Mouse (Mus musculus) layer of hippocampus, adult 18-20 months (tissue): ENCODE measurements around the gene Unkl. TPM values are rescaled to one million over a fixed set of nuclear protein-coding genes. Genes with fewer than 3 reads are reported as not detected.
A peak's percentile ranks its signal among the peaks of the same experiment; 100 is the strongest.

ENCODE experiments used
- DNase-seq, 2 experiments: peaks; one replicate each; pipeline ENCODE4 v3.0.0; 2022; ENCODE audit warnings: low spot score in 2 of 2
- microRNA-seq, 2 experiments: library from miRNA; unstranded; fragments of <30 nt; microRNA quantifications; one replicate each; pipeline ENCODE4 v1.2.0; 2021
- total RNA-seq, 2 experiments: library from RNA; stranded (reverse); gene quantifications; 2 replicates each; pipeline ENCODE4 v1.2.3; 2021

The Unkl gene
- total RNA-seq, 2 experiments from 2014 or later: 41.7 to 43.6 TPM

- peak in 1 of 2 experiments; percentile 58 for DNase-seq
Measured at GRCm38 (mm10) chr17:25253760-25254159, 65.6 kb downstream of the Unkl start.

- DNase-seq: no peak
Measured at GRCm38 (mm10) chr17:25255110-25255509, 66.9 kb downstream of the Unkl start.

DNA sequence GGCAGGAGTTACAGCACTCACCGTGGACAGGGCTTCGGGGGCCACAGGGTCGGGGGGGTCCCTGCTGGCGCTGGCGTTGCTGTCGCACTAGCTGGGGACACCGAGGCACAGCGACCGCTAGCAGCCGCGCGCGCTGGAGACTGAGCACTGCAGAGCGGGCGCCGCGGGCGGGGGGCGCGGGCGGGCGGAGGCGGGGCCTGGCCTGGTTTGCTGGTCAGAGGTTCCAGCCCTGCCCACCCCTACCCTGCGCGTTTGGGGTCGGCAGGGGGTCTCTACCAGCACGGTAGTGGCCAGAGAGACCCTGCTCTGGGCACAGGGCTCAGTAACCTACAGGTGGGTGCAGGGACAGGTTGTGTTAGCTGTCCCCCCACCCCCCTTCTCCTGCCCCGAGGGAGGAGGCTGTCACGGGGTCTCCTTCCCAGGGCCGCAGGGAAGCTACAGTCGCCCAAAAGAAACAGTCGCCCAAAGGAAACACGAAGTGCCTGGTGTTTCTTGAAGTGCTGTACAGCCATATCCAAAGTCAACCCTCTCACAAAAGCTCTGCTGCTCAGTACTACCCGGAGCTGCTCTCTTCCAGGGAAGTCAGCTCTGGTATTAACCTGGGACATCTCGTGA is 68.0 kb downstream of the Unkl start, which contains the start of gene Baiap3:
Gene Baiap3, minus strand, starts transcription at position 225 of the 615 bp plus-strand sequence.
- DNase-seq: no peak

- no peak for DNase-seq
Measured at GRCm38 (mm10) chr17:25257804-25258261, 69.6 kb downstream of the Unkl start.

DNA sequence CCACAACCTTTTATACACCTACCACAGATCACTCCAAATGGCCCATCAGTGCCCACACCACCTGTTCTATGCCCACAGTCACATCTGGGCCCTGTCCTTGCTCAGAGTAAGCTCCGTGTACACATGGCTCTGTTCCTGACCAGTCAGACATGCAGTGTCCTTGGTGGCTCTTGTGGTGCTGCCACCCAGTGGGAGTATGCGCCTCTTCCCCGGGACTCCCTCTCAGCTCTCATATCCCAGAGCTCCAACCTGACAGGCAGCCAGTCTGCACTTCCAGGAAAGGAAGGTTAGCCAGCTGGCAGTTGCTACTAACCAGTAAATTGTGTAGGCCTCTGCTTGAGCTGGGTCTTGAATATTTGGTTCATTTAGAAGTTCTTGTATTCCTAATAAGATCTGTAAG is 76.3 kb downstream of the Unkl start:
- peak; percentile 37 to 57 for DNase-seq

DNA sequence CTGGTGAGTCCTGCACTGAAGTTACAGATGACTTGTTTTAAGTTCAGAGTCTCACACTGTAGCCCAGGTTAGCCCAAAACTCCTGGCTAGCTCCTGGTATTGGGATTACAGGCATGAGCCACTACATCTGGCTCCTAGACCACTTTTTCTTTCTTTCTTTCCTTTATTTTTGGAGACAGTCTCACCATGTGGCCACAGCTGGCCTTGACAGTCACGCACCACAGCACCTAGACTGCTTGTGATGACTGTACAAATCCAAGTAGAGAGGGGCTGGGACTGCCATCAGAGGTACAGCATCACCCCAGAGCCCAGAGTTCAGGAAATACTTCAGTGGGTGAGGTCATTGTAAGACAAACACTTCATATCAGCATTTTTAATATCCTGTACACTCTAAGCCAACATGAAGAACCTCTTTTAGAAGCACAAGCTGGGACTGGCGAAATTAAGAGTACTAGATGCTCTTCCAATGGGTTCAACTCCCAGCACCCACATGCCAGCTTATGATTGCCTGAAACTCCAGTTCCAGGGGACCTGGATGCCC is 82.7 kb downstream of the Unkl start:
- DNase-seq: no peak

DNA sequence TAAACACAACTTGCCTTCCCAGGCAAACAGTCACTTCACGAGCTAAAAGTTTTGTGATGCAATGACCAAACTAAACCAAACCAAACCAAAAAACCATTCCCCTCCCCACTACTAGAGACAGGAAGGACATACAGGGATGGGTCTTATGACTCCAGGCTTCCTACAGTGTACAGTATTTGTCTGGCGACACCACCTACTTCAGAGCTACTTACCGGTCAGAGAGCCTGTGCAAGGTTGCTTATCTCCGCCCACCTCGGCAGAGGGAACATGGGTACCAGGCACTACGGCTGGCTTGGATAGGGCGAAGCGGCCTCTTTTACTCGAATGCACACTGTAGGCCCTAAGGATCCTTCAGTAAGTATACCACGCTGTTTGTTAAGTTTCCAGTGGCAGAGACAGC is 84.1 kb downstream of the Unkl start:
- no peak for DNase-seq

GRCm38 (mm10) chr17:25272951-25273705 is 84.9 kb downstream of the Unkl start:
- DNase-seq: peak; percentile 89 to 95

GRCm38 (mm10) chr17:25273706-25274501 is 85.7 kb downstream of the Unkl start:
- peak; percentile 93 to 98 for DNase-seq

DNA sequence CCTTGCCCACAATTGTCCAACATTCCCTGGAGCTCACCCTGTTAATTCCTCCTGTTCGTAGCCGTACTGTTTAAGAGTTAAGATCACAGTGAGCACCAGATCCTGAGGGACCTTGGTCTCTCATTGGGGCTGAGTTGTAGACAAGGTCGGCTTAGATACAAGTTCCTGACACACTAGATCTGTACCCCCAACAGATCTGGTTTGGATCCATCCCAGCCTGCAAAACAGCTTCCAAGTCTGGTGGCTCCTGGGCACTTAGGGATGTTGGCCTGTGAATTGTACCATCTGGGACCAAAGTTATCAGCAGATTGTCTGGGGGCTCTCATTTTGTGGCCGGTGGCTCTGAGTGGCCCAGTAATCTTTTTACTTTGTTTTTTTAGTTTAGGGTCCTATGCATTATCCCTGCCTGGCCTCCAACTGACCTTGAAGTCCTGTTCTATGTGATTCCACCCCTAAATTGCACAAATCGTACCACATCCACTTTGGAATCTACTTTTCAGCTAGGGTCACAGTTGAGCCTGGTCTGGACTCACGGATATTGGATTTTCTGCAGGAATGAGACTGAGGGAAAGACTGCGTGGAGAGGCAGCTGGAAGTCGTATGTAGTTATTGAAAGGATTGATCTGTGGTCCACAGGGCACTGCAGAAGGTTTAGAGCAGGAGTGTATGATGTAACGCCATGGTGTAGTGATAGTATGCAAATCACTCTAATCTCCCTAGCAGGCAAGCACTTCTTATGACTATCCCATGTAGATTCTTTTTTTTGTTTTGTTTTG is 86.6 kb downstream of the Unkl start, which contains the start of gene Ube2i:
Gene Ube2i, minus strand, starts transcription at position 52 of the 776 bp plus-strand sequence.
- DNase-seq: no peak

DNA sequence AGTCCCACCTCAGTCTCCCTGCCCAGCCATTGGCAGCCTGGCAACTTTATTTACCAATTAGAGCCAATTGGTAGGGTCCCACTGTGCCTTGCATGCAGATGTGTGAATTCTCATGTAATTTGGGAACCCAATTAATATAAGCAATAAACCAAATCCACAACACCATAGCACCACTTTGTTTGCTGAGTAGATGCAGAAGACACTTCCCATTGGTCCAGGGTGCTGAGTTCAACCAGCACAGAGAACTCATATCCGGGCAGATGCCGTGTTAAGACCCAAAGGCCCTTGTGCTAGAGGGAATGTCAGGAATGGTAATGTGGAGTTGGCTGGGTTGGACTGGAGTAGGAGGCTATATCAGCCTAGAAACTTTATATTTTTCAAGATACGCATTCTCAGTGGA is 87.6 kb downstream of the Unkl start:
- DNase-seq: no peak

- DNase-seq: peak in 1 of 2 experiments; percentile 16
Measured at GRCm38 (mm10) chr17:25282133-25282532, 93.9 kb downstream of the Unkl start.

Small RNAs within 50 kb of the gene (microRNA-seq; reads per million reads assigned to microRNA genes)
- gene Mir3547: 18.0 to 23.0 reads per million in 2 experiments

Other genes starting within 250 kb of the Unkl start
- 1 to 10 TPM; 5.9 to 6.4 TPM for gene Jpt2, start 227.7 kb upstream of the Unkl start, total RNA-seq
- gene Cramp1l, start 172.6 kb upstream of the Unkl start, total RNA-seq: 10 to 100 TPM; 27.2 to 27.8 TPM
- 10 to 100 TPM; 21.2 to 23.2 TPM for gene Ift140, start 172.3 kb upstream of the Unkl start, total RNA-seq
- 1 to 10 TPM; 7.4 to 9.2 TPM for gene Tmem204, start 104.8 kb upstream of the Unkl start, total RNA-seq
- 10 to 100 TPM; 29.9 to 35.3 TPM for gene Telo2, start 72.4 kb upstream of the Unkl start, total RNA-seq
- gene Ptx4, start 67.6 kb upstream of the Unkl start, total RNA-seq: 1 to 10 TPM; 2.0 to 2.6 TPM
- gene Clcn7, start 55.0 kb upstream of the Unkl start, total RNA-seq: 10 to 100 TPM; 50.9 to 54.0 TPM
- gene Ccdc154, start 25.9 kb upstream of the Unkl start, total RNA-seq: under 1 TPM; 0.12 to 0.18 TPM
- not detected for gene Gm38655, start 12.9 kb upstream of the Unkl start, total RNA-seq
- 10 to 100 TPM; 19.5 to 21.2 TPM for gene BC003965, start 3.8 kb upstream of the Unkl start, total RNA-seq
- 10 to 100 TPM; 71.1 to 73.5 TPM for gene Gnptg, start 51.7 kb downstream of the Unkl start, total RNA-seq
- 10 to 100 TPM; 22.9 to 23.7 TPM for gene Tsr3, start 51.8 kb downstream of the Unkl start, total RNA-seq
- gene Baiap3, start 68.0 kb downstream of the Unkl start, total RNA-seq: 1 to 10 TPM; 5.8 to 7.8 TPM
- gene Ube2i, start 86.2 kb downstream of the Unkl start, total RNA-seq: 100 to 1,000 TPM; 243 to 245 TPM
- gene Prss34, start 110.0 kb downstream of the Unkl start, total RNA-seq: not detected
- gene Prss28, start 120.2 kb downstream of the Unkl start, total RNA-seq: not detected
- gene Prss29, start 130.3 kb downstream of the Unkl start, total RNA-seq: not detected
- gene Tpsab1, start 157.2 kb downstream of the Unkl start, total RNA-seq: not detected
- gene Tpsb2, start 177.9 kb downstream of the Unkl start, total RNA-seq: under 1 TPM in 1 of 2 experiments, not detected in 1; 0.30 TPM
- gene Tpsg1, start 180.9 kb downstream of the Unkl start, total RNA-seq: not detected
- 100 to 1,000 TPM; 101 to 115 TPM for gene Cacna1h, start 245.4 kb downstream of the Unkl start, total RNA-seq